Comparison of ENCODE assay signal across 8 mouse cellular contexts in the genomic region with DNA sequence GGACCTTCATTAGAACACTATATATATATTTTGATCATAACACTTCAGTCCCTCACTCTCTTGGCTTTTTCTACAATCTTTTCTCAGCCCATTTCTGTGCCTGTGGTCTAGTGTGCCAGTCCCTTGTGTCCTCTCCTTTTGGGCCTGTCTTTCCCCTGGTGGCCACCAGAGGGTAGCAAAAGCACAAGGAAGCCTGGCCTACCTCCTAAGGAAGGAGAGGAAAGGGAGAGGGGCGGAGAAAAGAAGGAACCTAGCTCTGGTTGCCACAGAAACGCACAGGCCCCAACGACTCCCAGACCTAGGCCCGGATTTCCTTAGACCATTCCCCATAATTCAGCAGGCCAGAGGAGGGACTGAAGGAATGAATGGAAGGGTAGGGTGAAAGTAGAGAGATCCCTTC. TPM values are rescaled to one million over a fixed set of nuclear protein-coding genes. Genes with fewer than 3 reads are reported as not detected.
DNase-seq lines count a peak whose midpoint lies in the region; ATAC-seq lines count a peak whose summit lies in the region.

No protein-coding gene starts in this region.

- no peak for ATAC-seq in embryonic facial prominence, embryonic 11.5 days (replicated peaks; ENCODE audit: insufficient number of reproducible peaks, low FRiP score, low TSS enrichment, low read depth)
- no peak for ATAC-seq in midbrain, embryonic 14.5 days (ENCODE audit: low FRiP score, low TSS enrichment)

- peaks cover 39% of the 10 kb centered on the region for H3K27me3 ChIP-seq in embryonic facial prominence, embryonic 11.5 days (ENCODE audit: control insufficient read depth, insufficient read depth, low read length)
- H3K27me3 ChIP-seq in midbrain, embryonic 14.5 days (ENCODE audit: control insufficient read depth, insufficient read depth, low read length), result peaks cover 30% of the 10 kb centered on the region

- intact Hi-C loops in left cerebral cortex, postnatal 4 days (cut with DNase I), result no loop called here

- no peaks in the 10 kb centered on the region for H3K36me3 ChIP-seq in embryonic facial prominence, embryonic 11.5 days (replicated peaks; ENCODE audit: control insufficient read depth, insufficient read depth, low read depth, low read length)
- peaks cover 22% of the 10 kb centered on the region for H3K36me3 ChIP-seq in midbrain, embryonic 14.5 days (ENCODE audit: control insufficient read depth, insufficient read depth, low read length)

- 0% methylated on average over 4 of the region's 4 CpGs for WGBS in embryonic facial prominence, embryonic 11.5 days
- under 1% methylated on average over 4 of the region's 4 CpGs for WGBS in midbrain, embryonic 14.5 days

- H3K9me3 ChIP-seq in embryonic facial prominence, embryonic 11.5 days (replicated peaks; ENCODE audit: control insufficient read depth, low read length), result no peaks in the 10 kb centered on the region
- H3K9me3 ChIP-seq in midbrain, embryonic 14.5 days (ENCODE audit: control insufficient read depth, low read length), result no peaks in the 10 kb centered on the region

- H3K4me1 ChIP-seq in embryonic facial prominence, embryonic 11.5 days (ENCODE audit: control insufficient read depth, insufficient read depth, low read length), result peaks cover 31% of the 10 kb centered on the region
- H3K4me1 ChIP-seq in midbrain, embryonic 14.5 days (ENCODE audit: control insufficient read depth, insufficient read depth, low read length), result peaks cover 50% of the 10 kb centered on the region

- H3K9ac ChIP-seq in embryonic facial prominence, embryonic 11.5 days (replicated peaks; ENCODE audit: low read length), result no peak overlapping the region
- H3K9ac ChIP-seq in midbrain, embryonic 14.5 days (replicated peaks; ENCODE audit: low read length), result no peak overlapping the region

- DNase-seq in urinary bladder, adult 18-20 months (ENCODE audit: low spot score in 2 of 2), result peak; percentile 68 to 70
- no peak for DNase-seq in urinary bladder, adult 2 months (ENCODE audit: low spot score)
- peak; percentile 94 for DNase-seq in embryonic facial prominence, embryonic 11.5 days (ENCODE audit: low spot score)
- peak; percentile 86 to 93 for DNase-seq in heart, adult 18-20 months
- peak; percentile 82 for DNase-seq in kidney, adult 11 months
- peak; percentile 86 for DNase-seq in left cerebral cortex, postnatal 4 days
- DNase-seq in midbrain, embryonic 14.5 days, result peak; percentile 93
- peak; percentile 53 for DNase-seq in spleen, adult 12 weeks (ENCODE audit: low spot score)

- no peak overlapping the region for H3K4me3 ChIP-seq in embryonic facial prominence, embryonic 11.5 days (ENCODE audit: low read depth, low read length)
- H3K4me3 ChIP-seq in midbrain, embryonic 14.5 days (replicated peaks; ENCODE audit: low read depth, low read length), result no peak overlapping the region

- H3K27ac ChIP-seq in embryonic facial prominence, embryonic 11.5 days (replicated peaks; ENCODE audit: low read depth, low read length), result no peak overlapping the region
- no peak overlapping the region for H3K27ac ChIP-seq in midbrain, embryonic 14.5 days (replicated peaks; ENCODE audit: low read depth, low read length)

- peak overlapping the region; percentile 7 for H3K4me2 ChIP-seq in embryonic facial prominence, embryonic 11.5 days (ENCODE audit: low read depth, low read length)
- peak overlapping the region; percentile 45 for H3K4me2 ChIP-seq in midbrain, embryonic 14.5 days (ENCODE audit: low read length)

RNA-seq across cellular contexts. Expression of gene Efna3, which starts 5.9 kb away (rescaled TPM):
- 0.36 and 0.55 TPM in 2 replicates for polyA plus RNA-seq in urinary bladder, adult 2 months (2012; rRNA removed)
- 6.6 and 8.3 TPM in 2 replicates for polyA plus RNA-seq in embryonic facial prominence, embryonic 11.5 days (2014; fragmentation: Nextera tagmentation; extraction: Ambion mirVana)
- total RNA-seq in heart, adult 18-20 months (2021), result not detected
- total RNA-seq in left cerebral cortex, postnatal 4 days (2021), result 10 to 100 TPM; 64.7 to 66.2 TPM
- polyA plus RNA-seq in midbrain, embryonic 14.5 days (2014; fragmentation: Nextera tagmentation; extraction: Ambion mirVana), result 31.1 and 43.4 TPM in 2 replicates

RNA-seq across cellular contexts. Expression of gene Efna4, which starts 21.0 kb away (rescaled TPM):
- polyA plus RNA-seq in urinary bladder, adult 2 months (2012; rRNA removed), result 3.4 and 3.7 TPM in 2 replicates
- polyA plus RNA-seq in embryonic facial prominence, embryonic 11.5 days (2014; fragmentation: Nextera tagmentation; extraction: Ambion mirVana), result 39.1 and 39.5 TPM in 2 replicates
- under 1 TPM in 1 of 2 experiments, not detected in 1; 0.28 TPM for total RNA-seq in heart, adult 18-20 months (2021)
- 1 to 10 TPM; 5.7 to 7.4 TPM for total RNA-seq in left cerebral cortex, postnatal 4 days (2021)
- polyA plus RNA-seq in midbrain, embryonic 14.5 days (2014; fragmentation: Nextera tagmentation; extraction: Ambion mirVana), result 5.6 and 5.9 TPM in 2 replicates

RNA-seq across cellular contexts. Expression of gene Adam15, which starts 33.0 kb away (rescaled TPM):
- polyA plus RNA-seq in urinary bladder, adult 2 months (2012; rRNA removed), result 96.1 and 101 TPM in 2 replicates
- polyA plus RNA-seq in embryonic facial prominence, embryonic 11.5 days (2014; fragmentation: Nextera tagmentation; extraction: Ambion mirVana), result 17.8 and 17.9 TPM in 2 replicates
- 10 to 100 TPM; 45.5 to 47.0 TPM for total RNA-seq in heart, adult 18-20 months (2021)
- 10 to 100 TPM; 84.1 to 91.0 TPM for total RNA-seq in left cerebral cortex, postnatal 4 days (2021)
- 32.2 and 36.2 TPM in 2 replicates for polyA plus RNA-seq in midbrain, embryonic 14.5 days (2014; fragmentation: Nextera tagmentation; extraction: Ambion mirVana)

RNA-seq across cellular contexts. Expression of gene Efna1, which starts 35.9 kb away (rescaled TPM):
- 41.8 and 43.5 TPM in 2 replicates for polyA plus RNA-seq in urinary bladder, adult 2 months (2012; rRNA removed)
- 26.9 and 30.2 TPM in 2 replicates for polyA plus RNA-seq in embryonic facial prominence, embryonic 11.5 days (2014; fragmentation: Nextera tagmentation; extraction: Ambion mirVana)
- total RNA-seq in heart, adult 18-20 months (2021), result 10 to 100 TPM; 22.5 to 23.8 TPM
- total RNA-seq in left cerebral cortex, postnatal 4 days (2021), result 1 to 10 TPM; 5.0 to 6.4 TPM
- 5.2 and 8.7 TPM in 2 replicates for polyA plus RNA-seq in midbrain, embryonic 14.5 days (2014; fragmentation: Nextera tagmentation; extraction: Ambion mirVana)

RNA-seq across cellular contexts. Expression of gene Dcst2, which starts 44.9 kb away (rescaled TPM):
- polyA plus RNA-seq in urinary bladder, adult 2 months (2012; rRNA removed), result 0.24 and 0.41 TPM in 2 replicates
- polyA plus RNA-seq in embryonic facial prominence, embryonic 11.5 days (2014; fragmentation: Nextera tagmentation; extraction: Ambion mirVana), result 0.32 TPM in 1 of 2 replicates, not detected in the other
- not detected for total RNA-seq in heart, adult 18-20 months (2021)
- total RNA-seq in left cerebral cortex, postnatal 4 days (2021), result under 1 TPM; 0.74 to 0.92 TPM
- 0.14 and 0.36 TPM in 2 replicates for polyA plus RNA-seq in midbrain, embryonic 14.5 days (2014; fragmentation: Nextera tagmentation; extraction: Ambion mirVana)
